Mouse (Mus musculus) hindbrain, embryonic 13.5 days (tissue): ENCODE results near the gene Rin3. TPM values are rescaled to one million over a fixed set of nuclear protein-coding genes. Genes with fewer than 3 reads are reported as not detected.

Experiments used
- ATAC-seq: fragments of 200-750 bp; cut with Nextera tagmentation; 2 replicates; pipeline ENCODE4 v1.8.0; 2017; ENCODE audit warnings: moderate TSS enrichment; ENCODE audit not compliant: low FRiP score
- H3K27ac ChIP-seq: fragments of 300-500 bp; sonication (generic); 2 replicates; pipeline ENCODE4 v1.5.1; 2015; ENCODE audit warnings: inconsistent platforms, mild to moderate bottlenecking, moderate library complexity
- H3K27me3 ChIP-seq: fragments of 300-500 bp; sonication (generic); 2 replicates; pipeline ENCODE4 v1.6.1; 2015; ENCODE audit warnings: mild to moderate bottlenecking, inconsistent platforms
- H3K36me3 ChIP-seq: fragments of 300-500 bp; sonication (generic); 2 replicates; pipeline ENCODE4 v1.6.1; 2015; ENCODE audit warnings: mild to moderate bottlenecking, inconsistent platforms
- H3K4me1 ChIP-seq: fragments of 300-500 bp; sonication (generic); replicated peaks from 2 replicates; pipeline ENCODE4 v1.6.1; 2015; ENCODE audit warnings: inconsistent platforms
- H3K4me2 ChIP-seq: fragments of 300-500 bp; sonication (generic); 2 replicates; pipeline ENCODE4 v1.6.1; 2015; ENCODE audit warnings: inconsistent platforms, mild to moderate bottlenecking, moderate library complexity
- H3K4me3 ChIP-seq: fragments of 300-500 bp; sonication (generic); 2 replicates; pipeline ENCODE4 v1.5.1; 2015; ENCODE audit warnings: mild to moderate bottlenecking, inconsistent platforms
- H3K9ac ChIP-seq: fragments of 300-500 bp; sonication (generic); 2 replicates; pipeline ENCODE4 v1.6.1; 2015; ENCODE audit warnings: mild to moderate bottlenecking, inconsistent platforms
- H3K9me3 ChIP-seq: fragments of 300-500 bp; sonication (generic); 2 replicates; pipeline ENCODE4 v1.6.1; 2016; ENCODE audit warnings: inconsistent platforms
- WGBS: fragments of 180-500 bp; shearing (Covaris S2); methylation state at CpG from one replicate; pipeline ENCODE4 v1.1.7; 2015; 5-methylcytosine and 5-hydroxymethylcytosine counted together
- polyA plus RNA-seq: library from polyadenylated mRNA; unstranded; fragments of >200 nt; fragmentation: Nextera tagmentation; extraction: Ambion mirVana; gene quantifications from 2 replicates; pipeline ENCODE4 v1.2.1, GENCODE M21; 2015

Gene Rin3
- polyA plus RNA-seq, 1 experiment from 2014 or later: 4.2 TPM

- no peak overlapping the region for H3K9ac ChIP-seq
- no peaks in the 10 kb centered on the region for H3K9me3 ChIP-seq
- peaks cover 42% of the 10 kb centered on the region for H3K4me1 ChIP-seq
- no peaks in the 10 kb centered on the region for H3K36me3 ChIP-seq
- peak; percentile 50 for ATAC-seq
- H3K4me3 ChIP-seq: no peak overlapping the region
- H3K4me2 ChIP-seq: 0 out of 2 replicates have a peak overlapping the region, but pooled peaks have one; percentile 17
- H3K27ac ChIP-seq: peak overlapping the region; percentile 66
- H3K27me3 ChIP-seq: no peaks in the 10 kb centered on the region
- 58% methylated on average over 6 of the region's 6 CpGs for WGBS
Measured at GRCm38 (mm10) chr12:102308001-102308456, 25.2 kb downstream of the Rin3 start.

DNA sequence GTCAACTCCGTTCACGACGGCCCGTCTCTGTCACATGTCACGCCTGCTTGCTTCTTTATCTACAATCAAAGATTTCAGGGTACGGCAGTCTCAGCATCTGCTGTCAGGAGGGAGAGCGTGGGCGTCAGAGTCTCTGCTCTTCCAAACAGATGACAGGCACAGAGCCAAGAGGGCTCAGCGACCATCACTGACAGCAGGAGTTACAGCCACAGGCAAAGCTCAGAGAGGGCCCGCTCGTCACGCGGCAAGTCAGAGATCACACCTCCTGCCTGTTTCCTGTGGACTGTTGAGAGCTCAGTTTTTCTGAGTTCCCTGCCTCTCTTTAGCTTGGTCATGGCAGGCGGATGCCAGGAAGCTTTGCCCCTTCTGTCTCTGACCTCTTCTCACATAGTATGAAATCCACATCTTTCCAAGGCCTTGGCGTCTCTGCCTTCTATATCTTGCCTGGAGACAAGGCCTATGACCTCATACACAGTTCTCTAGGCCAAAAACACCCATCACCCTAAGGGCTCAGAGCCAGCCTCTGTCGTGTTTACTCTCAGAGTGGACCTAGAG, 25.7 kb downstream of the Rin3 start:
- 49% methylated on average over 16 of the region's 16 CpGs for WGBS

GRCm38 (mm10) chr12:102309099-102309799, 26.4 kb downstream of the Rin3 start:
- H3K36me3 ChIP-seq: no peaks in the 10 kb centered on the region
- H3K4me1 ChIP-seq: peaks cover 32% of the 10 kb centered on the region
- no peak overlapping the region for H3K9ac ChIP-seq
- WGBS: 95% methylated on average over 11 of the region's 11 CpGs
- no peaks in the 10 kb centered on the region for H3K9me3 ChIP-seq
- H3K27me3 ChIP-seq: no peaks in the 10 kb centered on the region
- no peak overlapping the region for H3K4me2 ChIP-seq
- H3K4me3 ChIP-seq: no peak overlapping the region
- no peak for ATAC-seq
- H3K27ac ChIP-seq: 0 out of 2 replicates have a peak overlapping the region, but pooled peaks have one; percentile 66

More for the DNA sequence above, 25.7 kb downstream of the Rin3 start:
- no peaks in the 10 kb centered on the region for H3K9me3 ChIP-seq
- no peaks in the 10 kb centered on the region for H3K27me3 ChIP-seq
- H3K27ac ChIP-seq: peak overlapping the region; percentile 66
- ATAC-seq: peak; percentile 80
- H3K4me2 ChIP-seq: 0 out of 2 replicates have a peak overlapping the region, but pooled peaks have one; percentile 17
- no peak overlapping the region for H3K4me3 ChIP-seq
- no peak overlapping the region for H3K9ac ChIP-seq
- H3K4me1 ChIP-seq: peaks cover 37% of the 10 kb centered on the region
- H3K36me3 ChIP-seq: no peaks in the 10 kb centered on the region

- no peak overlapping the region for H3K4me2 ChIP-seq
- ATAC-seq: no peak
- H3K27me3 ChIP-seq: no peaks in the 10 kb centered on the region
- H3K4me1 ChIP-seq: peaks cover 27% of the 10 kb centered on the region
- H3K27ac ChIP-seq: no peak overlapping the region
- H3K36me3 ChIP-seq: no peaks in the 10 kb centered on the region
- H3K9ac ChIP-seq: no peak overlapping the region
- no peaks in the 10 kb centered on the region for H3K9me3 ChIP-seq
- 87% methylated on average over 8 of the region's 8 CpGs for WGBS
- H3K4me3 ChIP-seq: no peak overlapping the region
Measured at GRCm38 (mm10) chr12:102309800-102310195, 26.9 kb downstream of the Rin3 start.

GRCm38 (mm10) chr12:102310261-102310660, 27.4 kb downstream of the Rin3 start:
- Histone ChIP-seq H3K36me3 (no peaks in the 10 kb centered on the region), H3K4me2 (no peak overlapping the region), H3K9me3 (no peaks in the 10 kb centered on the region), H3K4me1 (peaks cover 22% of the 10 kb centered on the region), H3K27me3 (no peaks in the 10 kb centered on the region), H3K4me3 (no peak overlapping the region), H3K27ac (no peak overlapping the region), H3K9ac (no peak overlapping the region)
- no peak for ATAC-seq
- WGBS: 96% methylated on average over 3 of the region's 3 CpGs

DNA sequence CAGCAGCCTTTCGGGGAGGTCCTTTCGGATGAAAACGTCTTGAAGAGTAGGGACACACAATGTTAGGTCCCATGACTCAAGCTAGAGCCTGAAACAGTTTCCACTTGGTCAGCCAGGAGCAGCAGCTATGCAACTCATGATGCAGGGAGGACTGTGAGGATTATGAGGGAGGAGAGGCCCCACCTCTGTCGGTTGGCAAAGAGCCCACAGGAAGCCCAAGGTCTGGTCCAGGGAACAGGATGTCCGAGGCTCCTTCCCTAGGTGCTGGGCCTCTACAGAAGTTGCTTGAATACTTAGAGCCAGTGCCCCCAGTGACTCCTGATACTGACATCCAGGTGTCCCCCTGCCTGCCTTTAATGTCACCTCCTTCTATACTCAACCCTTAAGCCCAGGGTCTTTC, 28.6 kb downstream of the Rin3 start:
- no peak overlapping the region for H3K27ac ChIP-seq
- H3K9ac ChIP-seq: no peak overlapping the region
- no peak overlapping the region for H3K4me2 ChIP-seq
- no peak overlapping the region for H3K4me3 ChIP-seq
- peaks cover 15% of the 10 kb centered on the region for H3K4me1 ChIP-seq
- no peaks in the 10 kb centered on the region for H3K27me3 ChIP-seq
- no peak for ATAC-seq
- no peaks in the 10 kb centered on the region for H3K9me3 ChIP-seq
- no peaks in the 10 kb centered on the region for H3K36me3 ChIP-seq
- 90% methylated on average over 5 of the region's 5 CpGs for WGBS

DNA sequence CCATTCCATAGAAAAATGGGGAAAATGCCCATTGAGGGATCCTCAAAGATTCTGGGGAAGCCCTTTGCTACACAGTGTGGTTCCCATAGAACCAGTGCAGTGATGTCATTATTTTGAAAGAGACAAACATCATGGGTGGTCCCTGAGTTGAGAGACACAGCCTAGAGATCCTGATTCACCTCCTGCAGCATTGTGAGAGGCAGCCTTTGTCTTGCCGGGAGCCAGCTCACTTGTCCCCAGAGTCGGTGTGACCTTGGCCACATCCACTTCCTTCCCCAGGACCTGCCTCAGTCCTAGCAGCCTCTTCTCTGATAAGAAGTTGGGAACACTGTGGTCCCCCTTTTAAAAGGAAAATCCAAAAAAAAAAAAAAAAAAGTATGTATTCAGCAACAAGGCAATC, 36.3 kb downstream of the Rin3 start:
- Histone ChIP-seq H3K9ac (no peak overlapping the region), H3K4me1 (no peaks in the 10 kb centered on the region), H3K9me3 (no peaks in the 10 kb centered on the region), H3K4me3 (no peak overlapping the region), H3K27ac (no peak overlapping the region), H3K27me3 (no peaks in the 10 kb centered on the region), H3K4me2 (no peak overlapping the region), H3K36me3 (no peaks in the 10 kb centered on the region)
- ATAC-seq: no peak
- 26% methylated on average over 2 of the region's 2 CpGs for whole genome bisulfite sequencing

DNA sequence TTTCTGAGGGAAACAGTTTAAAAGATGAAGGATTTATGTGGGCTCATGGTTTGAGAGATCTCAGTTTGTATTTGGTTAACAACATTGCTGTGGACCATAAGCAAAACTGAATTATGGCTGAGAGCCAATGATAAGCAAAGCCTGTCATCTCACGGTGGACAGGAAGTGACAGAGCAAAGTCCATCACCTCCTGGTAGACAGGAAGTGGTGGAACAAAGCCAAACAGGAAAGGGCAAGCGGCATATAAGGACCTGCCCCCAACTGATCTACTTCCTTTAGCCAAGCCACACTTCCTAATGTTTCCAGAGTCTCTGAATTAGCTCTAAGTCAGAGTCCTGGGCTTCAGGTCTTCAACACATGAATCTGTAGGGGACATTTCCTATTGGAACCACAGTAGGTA, 37.1 kb downstream of the Rin3 start:
- H3K27ac ChIP-seq: no peak overlapping the region
- H3K4me3 ChIP-seq: no peak overlapping the region
- H3K9me3 ChIP-seq: no peaks in the 10 kb centered on the region
- WGBS: 79% methylated on average over 2 of the region's 2 CpGs
- H3K4me2 ChIP-seq: no peak overlapping the region
- no peaks in the 10 kb centered on the region for H3K4me1 ChIP-seq
- no peak for ATAC-seq
- H3K9ac ChIP-seq: no peak overlapping the region
- H3K27me3 ChIP-seq: no peaks in the 10 kb centered on the region
- H3K36me3 ChIP-seq: no peaks in the 10 kb centered on the region

DNA sequence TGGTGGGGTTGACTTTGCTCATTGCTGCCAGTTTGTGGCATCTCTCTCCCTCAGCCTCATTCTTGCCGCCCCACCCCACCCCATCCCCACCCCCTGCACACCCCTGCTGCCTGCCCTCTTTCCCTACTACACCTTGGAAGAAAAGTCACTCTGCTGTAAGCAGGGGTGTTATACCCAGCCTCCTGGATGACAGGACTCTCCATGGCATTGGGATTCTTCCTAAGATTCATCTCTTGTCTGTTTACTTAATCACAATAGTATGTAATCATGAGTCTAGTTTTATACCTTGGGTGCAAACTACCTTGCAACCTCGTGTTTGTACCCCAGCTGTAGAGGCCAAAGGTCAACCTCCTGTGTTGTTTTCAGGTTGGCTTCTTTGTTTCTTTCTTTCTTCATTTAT, 37.5 kb downstream of the Rin3 start:
- no peaks in the 10 kb centered on the region for H3K9me3 ChIP-seq
- no peaks in the 10 kb centered on the region for H3K36me3 ChIP-seq
- WGBS: 61% methylated on average over 2 of the region's 2 CpGs
- no peak overlapping the region for H3K4me2 ChIP-seq
- no peak for ATAC-seq
- H3K27me3 ChIP-seq: no peaks in the 10 kb centered on the region
- H3K4me1 ChIP-seq: no peaks in the 10 kb centered on the region
- H3K4me3 ChIP-seq: no peak overlapping the region
- no peak overlapping the region for H3K9ac ChIP-seq
- no peak overlapping the region for H3K27ac ChIP-seq

DNA sequence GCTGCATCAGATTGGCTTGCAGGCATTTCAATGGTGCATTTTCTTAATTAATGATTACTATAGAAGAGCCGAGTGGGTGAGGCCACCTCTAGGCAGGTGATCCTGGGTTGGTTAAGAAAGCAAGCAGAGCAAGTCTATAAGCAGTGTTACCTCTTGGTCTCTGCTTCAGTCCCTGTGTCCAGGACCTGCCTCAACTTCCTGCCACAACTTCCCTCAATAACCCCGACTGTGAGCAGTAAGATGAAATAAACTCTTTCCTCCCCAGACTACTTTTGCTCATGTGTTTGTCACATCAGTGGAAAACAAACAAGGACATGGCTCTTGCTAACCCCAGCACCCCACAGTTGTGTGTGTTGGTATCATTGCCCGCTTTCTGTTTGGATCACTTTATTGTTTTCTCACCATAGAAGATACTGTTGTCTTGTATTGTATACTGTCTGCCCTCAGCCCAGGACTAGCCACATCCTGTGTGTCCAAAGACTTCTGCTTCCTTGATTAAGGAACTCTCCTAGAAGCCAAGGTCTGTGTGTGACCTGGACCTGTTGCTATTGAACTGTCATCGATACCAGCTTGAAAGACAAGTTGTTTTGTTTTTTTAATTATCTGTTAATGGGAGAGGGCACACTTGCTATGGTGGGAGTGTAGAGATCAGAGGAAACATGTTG, 38.3 kb downstream of the Rin3 start:
- Histone ChIP-seq H3K27ac (no peak overlapping the region), H3K9ac (no peak overlapping the region), H3K4me2 (no peak overlapping the region), H3K27me3 (no peaks in the 10 kb centered on the region), H3K9me3 (no peaks in the 10 kb centered on the region), H3K4me3 (no peak overlapping the region), H3K36me3 (no peaks in the 10 kb centered on the region), H3K4me1 (no peaks in the 10 kb centered on the region)
- ATAC-seq: no peak
- 82% methylated on average over 4 of the region's 4 CpGs for WGBS

- Histone ChIP-seq H3K36me3 (no peaks in the 10 kb centered on the region), H3K4me3 (no peak overlapping the region), H3K9me3 (no peaks in the 10 kb centered on the region), H3K9ac (no peak overlapping the region), H3K4me2 (no peak overlapping the region), H3K27ac (no peak overlapping the region), H3K27me3 (no peaks in the 10 kb centered on the region), H3K4me1 (no peaks in the 10 kb centered on the region)
- no peak for ATAC-seq
- 88% methylated on average over 5 of the region's 5 CpGs for WGBS
Measured at GRCm38 (mm10) chr12:102321855-102322254, 39.0 kb downstream of the Rin3 start.

GRCm38 (mm10) chr12:102323392-102323791, 40.5 kb downstream of the Rin3 start:
- WGBS: 83% methylated on average over 2 of the region's 2 CpGs
- Histone ChIP-seq H3K4me3 (no peak overlapping the region), H3K36me3 (no peaks in the 10 kb centered on the region)

More at GRCm38 (mm10) chr12:102323392-102323791, 40.5 kb downstream of the Rin3 start:
- Histone ChIP-seq H3K27ac (no peak overlapping the region), H3K4me2 (no peak overlapping the region), H3K27me3 (no peaks in the 10 kb centered on the region), H3K9me3 (no peaks in the 10 kb centered on the region), H3K4me1 (peaks cover 5% of the 10 kb centered on the region; the same call in 1 of the 2 replicates), H3K9ac (no peak overlapping the region)
- no peak for ATAC-seq
